Mouse (Mus musculus) heart, postnatal 0 days (tissue): Measurements from ENCODE around the gene Upk1a. TPM values are rescaled to one million over a fixed set of nuclear protein-coding genes. Genes with fewer than 3 reads are reported as not detected.

Source experiments
- ATAC-seq: fragments of 200-750 bp; cut with Nextera tagmentation; 2 replicates; pipeline ENCODE4 v1.8.0; 2017; ENCODE audit warnings: low read depth, moderate number of reproducible peaks, moderate library complexity; ENCODE audit not compliant: insufficient read depth
- DNase-seq: peaks from one replicate; pipeline ENCODE4 v3.0.0-alpha.2; 2016; ENCODE audit warnings: low spot score
- H3K27ac ChIP-seq: fragments of 300-500 bp; sonication (generic); 2 replicates; pipeline ENCODE4 v1.5.1; 2014; ENCODE audit warnings: low read depth, mild to moderate bottlenecking
- H3K27me3 ChIP-seq: fragments of 300-500 bp; sonication (generic); 2 replicates; pipeline ENCODE4 v1.6.1; 2014; ENCODE audit warnings: low read length, mixed read lengths; ENCODE audit not compliant: control insufficient read depth, insufficient read depth
- H3K36me3 ChIP-seq: fragments of 300-500 bp; sonication (generic); replicated peaks from 2 replicates; pipeline ENCODE4 v1.6.1; 2014; ENCODE audit warnings: low read length, mixed read lengths; ENCODE audit not compliant: control insufficient read depth, insufficient read depth
- H3K4me1 ChIP-seq: fragments of 300-500 bp; sonication (generic); 2 replicates; pipeline ENCODE4 v1.6.1; 2014; ENCODE audit warnings: antibody characterized with exemption; ENCODE audit not compliant: control insufficient read depth, insufficient read depth
- H3K4me2 ChIP-seq: fragments of 300-500 bp; sonication (generic); 2 replicates; pipeline ENCODE4 v1.6.1; 2014; ENCODE audit warnings: low read depth, mild to moderate bottlenecking, low read length, moderate library complexity
- H3K4me3 ChIP-seq: fragments of 300-500 bp; sonication (generic); 2 replicates; pipeline ENCODE4 v1.5.1; 2014; ENCODE audit warnings: low read depth, low read length
- H3K9ac ChIP-seq: fragments of 300-500 bp; sonication (generic); replicated peaks from 2 replicates; pipeline ENCODE4 v1.6.1; 2014; ENCODE audit warnings: low read depth, low read length, mixed read lengths
- H3K9me3 ChIP-seq: fragments of 300-500 bp; sonication (generic); replicated peaks from 2 replicates; pipeline ENCODE4 v1.6.1; 2016; ENCODE audit warnings: low read length; ENCODE audit not compliant: control insufficient read depth
- CTCF ChIP-seq: IDR thresholded peaks from 2 replicates; pipeline ENCODE4 v1.5.1; 2016; ENCODE audit warnings: antibody characterized with exemption, control low read depth, low read depth
- EP300 ChIP-seq: IDR thresholded peaks from 2 replicates; pipeline ENCODE4 v1.6.1; 2016; ENCODE audit warnings: antibody characterized with exemption, low read depth
- WGBS: fragments of 180-500 bp; shearing (Covaris S2); extraction: QIAGEN DNeasy Blood & Tissue Kit; methylation state at CpG from one replicate; pipeline ENCODE4 v1.1.7; 2014; 5-methylcytosine and 5-hydroxymethylcytosine counted together
- polyA plus RNA-seq: library from polyadenylated mRNA; unstranded; fragments of >200 nt; fragmentation: Nextera tagmentation; extraction: Ambion mirVana; gene quantifications from 2 replicates; pipeline ENCODE4 v1.2.1, GENCODE M21; 2015
- total RNA-seq: library from RNA; depleted of rRNA; stranded (reverse); fragments of >200 nt; gene quantifications from 2 replicates; pipeline ENCODE4 v1.2.3, GENCODE M21; 2014; ENCODE audit warnings: low replicate concordance

The Upk1a gene
- total and polyA plus RNA-seq, 2 experiments from 2014 or later, result 0.60 to 73.4 TPM

GRCm38 (mm10) chr7:30562526-30563116 lies 50.0 kb downstream of the Upk1a start:
- Histone ChIP-seq H3K4me2 (peak overlapping the region; percentile 75), H3K9ac (peak overlapping the region; percentile 79), H3K9me3 (no peaks in the 10 kb centered on the region), H3K4me1 (peaks cover 18% of the 10 kb centered on the region), H3K27ac (peak overlapping the region; percentile 65), H3K4me3 (peak overlapping the region; percentile 78), H3K27me3 (no peaks in the 10 kb centered on the region), H3K36me3 (peaks cover 39% of the 10 kb centered on the region)
- no peak for DNase-seq
- TF ChIP-seq CTCF (no peak), EP300 (no peak)
- no peak for ATAC-seq
- WGBS, result under 1% methylated on average over 27 of the region's 27 CpGs

- H3K27me3 ChIP-seq, result no peaks in the 10 kb centered on the region
- 61% methylated on average over 2 of the region's 2 CpGs for WGBS
- H3K4me3 ChIP-seq, result no peak overlapping the region
- DNase-seq, result no peak
- no peak for ATAC-seq
- H3K9me3 ChIP-seq, result no peaks in the 10 kb centered on the region
- H3K4me1 ChIP-seq, result peaks cover 18% of the 10 kb centered on the region
- peaks cover 38% of the 10 kb centered on the region for H3K36me3 ChIP-seq
- no peak overlapping the region for H3K27ac ChIP-seq
- peak overlapping the region; percentile 38; the same call in 1 of the 2 replicates for H3K4me2 ChIP-seq
- TF ChIP-seq CTCF, result no peak
- no peak for TF ChIP-seq EP300
- no peak overlapping the region for H3K9ac ChIP-seq
Measured at GRCm38 (mm10) chr7:30560296-30560695, 52.4 kb downstream of the Upk1a start.

GRCm38 (mm10) chr7:30559443-30559954 lies 53.1 kb downstream of the Upk1a start, which contains the start of gene Lin37:
TSS of gene Lin37 (minus strand) at chr7:30559838.
- under 1% methylated on average over 20 of the region's 20 CpGs for WGBS
- DNase-seq, result peak; percentile 98
- TF ChIP-seq EP300, result no peak
- TF ChIP-seq CTCF, result no peak

GRCm38 (mm10) chr7:30558656-30559442 lies 53.8 kb downstream of the Upk1a start:
- Histone ChIP-seq H3K4me3 (peak overlapping the region; percentile 66), H3K4me1 (peaks cover 17% of the 10 kb centered on the region), H3K27me3 (no peaks in the 10 kb centered on the region), H3K36me3 (peaks cover 33% of the 10 kb centered on the region), H3K27ac (peak overlapping the region; percentile 44), H3K4me2 (peak overlapping the region; percentile 89), H3K9ac (peak overlapping the region; percentile 72), H3K9me3 (no peaks in the 10 kb centered on the region)
- DNase-seq (no peak), ATAC-seq (no peak)
- TF ChIP-seq EP300 (no peak), CTCF (no peak)
- 13% methylated on average over 12 of the region's 12 CpGs for WGBS

More at GRCm38 (mm10) chr7:30559443-30559954, 53.1 kb downstream of the Upk1a start, which contains the start of gene Lin37:
- ATAC-seq, result peak; percentile 87
- Histone ChIP-seq H3K4me3 (peak within 1 kb of the TSS; percentile 66), H3K4me1 (peaks cover 18% of the 10 kb centered on the region), H3K4me2 (peak within 1 kb of the TSS; percentile 89), H3K36me3 (peaks cover 37% of the 10 kb centered on the region), H3K27me3 (no peaks in the 10 kb centered on the region), H3K27ac (peak within 1 kb of the TSS; percentile 44), H3K9ac (peak within 1 kb of the TSS; percentile 72), H3K9me3 (no peaks in the 10 kb centered on the region)

GRCm38 (mm10) chr7:30557901-30558514 lies 54.6 kb downstream of the Upk1a start:
- Histone ChIP-seq H3K4me3 (no peak overlapping the region), H3K36me3 (peaks cover 33% of the 10 kb centered on the region), H3K4me2 (peak overlapping the region; percentile 89; the same call in 1 of the 2 replicates), H3K9me3 (no peaks in the 10 kb centered on the region), H3K4me1 (peaks cover 16% of the 10 kb centered on the region), H3K27ac (peak overlapping the region; percentile 44), H3K9ac (peak overlapping the region; percentile 72), H3K27me3 (no peaks in the 10 kb centered on the region)
- peak; percentile 18 for DNase-seq
- ATAC-seq, result no peak
- TF ChIP-seq CTCF (no peak), EP300 (no peak)
- WGBS, result 79% methylated on average over 13 of the region's 13 CpGs
